Mouse (Mus musculus): ENCODE results near the gene Rassf3.

The Rassf3 gene

DNA sequence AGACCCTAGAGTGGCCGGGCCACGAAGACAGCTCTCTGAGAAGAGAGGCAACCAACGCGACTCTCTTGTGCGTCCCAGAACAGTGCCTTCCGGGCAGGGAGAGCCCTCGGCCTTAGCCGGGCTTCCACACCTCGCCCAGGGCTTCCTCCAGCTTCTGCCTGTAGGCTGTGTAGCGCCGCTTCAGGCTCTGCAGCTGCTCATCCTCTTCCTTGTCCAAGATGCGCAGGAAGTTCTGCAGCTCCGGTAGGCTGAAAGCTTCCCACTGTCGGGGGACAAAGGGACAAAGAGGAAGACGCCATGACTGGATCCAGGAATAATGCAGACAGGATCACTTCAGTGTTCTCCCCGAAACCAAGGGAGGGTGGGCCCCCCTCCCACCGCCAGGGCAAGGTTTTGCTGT, 63.3 kb downstream of the Rassf3 start:
- DNase-seq (ENCODE audit: extremely low read depth, low read depth, low spot score): no peak

DNA sequence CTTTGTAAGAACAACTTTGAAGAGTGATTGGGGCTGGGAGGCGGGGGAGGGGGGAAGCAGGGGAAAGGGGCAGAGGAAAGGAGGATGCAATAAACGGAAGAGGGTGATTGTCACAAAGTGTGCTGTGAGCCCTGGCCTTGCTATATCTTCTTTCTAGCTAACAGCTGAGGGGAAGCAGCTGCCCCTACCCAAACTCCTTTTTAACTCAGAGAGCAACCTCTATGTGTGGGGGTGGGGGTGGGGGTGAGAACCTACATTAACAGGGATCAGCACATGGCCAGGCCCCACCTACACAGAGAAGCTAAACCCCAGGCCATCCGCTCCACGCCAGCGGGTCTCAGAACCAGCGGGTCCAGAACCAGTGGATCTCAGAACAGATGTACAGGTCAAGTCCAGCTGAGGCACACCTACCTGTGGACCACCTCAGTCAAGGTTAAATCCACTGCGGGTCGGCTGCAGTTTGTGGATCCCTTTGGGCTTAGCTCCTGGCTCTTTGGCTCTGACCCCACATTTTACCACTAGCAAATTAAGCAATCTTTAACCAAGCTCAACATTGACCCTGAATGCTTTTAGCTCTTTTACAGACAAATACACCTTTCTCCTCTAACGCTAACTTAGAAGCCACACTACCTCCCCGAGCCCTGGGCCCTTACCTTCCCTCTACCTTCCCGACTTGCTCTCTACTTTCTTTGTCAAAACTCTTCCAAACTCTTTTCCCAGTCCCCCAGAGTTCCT, 64.3 kb downstream of the Rassf3 start:
- DNase-seq (ENCODE audit: extremely low read depth, low read depth, low spot score): no peak

DNA sequence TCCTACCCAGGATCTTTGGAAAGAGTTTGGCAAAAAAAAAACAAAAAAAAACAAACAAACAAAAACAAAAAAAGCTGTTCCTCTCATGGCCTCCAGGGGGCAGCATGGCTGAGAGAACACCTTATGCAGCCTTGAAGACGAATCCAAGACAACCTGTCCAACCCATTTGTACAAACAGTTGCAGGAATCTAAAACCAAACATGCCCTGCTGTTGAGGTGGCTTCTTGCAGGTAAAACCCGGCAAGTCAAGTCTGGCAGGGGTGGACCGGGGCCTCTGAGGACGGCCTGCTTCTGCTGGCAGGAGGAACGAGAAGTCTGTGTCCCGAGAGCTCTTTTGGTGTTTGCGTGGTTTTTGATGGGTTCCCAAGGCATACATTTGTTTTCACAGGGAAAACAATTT, 66.4 kb downstream of the Rassf3 start:
- no peak for DNase-seq (ENCODE audit: extremely low read depth, low read depth, low spot score)

DNA sequence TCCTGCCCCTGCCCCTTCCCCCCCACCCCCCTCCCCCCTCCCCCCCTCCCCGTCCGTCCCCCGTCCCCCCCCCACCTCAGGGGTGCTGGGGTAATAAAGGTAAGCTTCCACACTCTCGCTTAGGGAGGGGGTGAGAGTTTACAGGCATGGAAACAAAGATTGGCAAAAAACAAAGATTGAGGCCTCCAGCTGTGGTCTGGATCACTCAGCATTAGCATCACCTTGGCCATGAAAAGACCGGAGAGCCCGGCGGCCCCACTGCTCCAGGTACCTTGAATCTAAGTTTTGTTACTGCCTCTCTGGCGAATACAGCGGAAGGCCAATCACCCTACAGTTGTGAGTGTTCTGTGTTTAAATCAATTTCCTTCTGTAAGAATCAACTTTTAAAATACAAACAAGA, 72.2 kb downstream of the Rassf3 start:
- DNase-seq (ENCODE audit: extremely low read depth, low read depth, low spot score): no peak

DNA sequence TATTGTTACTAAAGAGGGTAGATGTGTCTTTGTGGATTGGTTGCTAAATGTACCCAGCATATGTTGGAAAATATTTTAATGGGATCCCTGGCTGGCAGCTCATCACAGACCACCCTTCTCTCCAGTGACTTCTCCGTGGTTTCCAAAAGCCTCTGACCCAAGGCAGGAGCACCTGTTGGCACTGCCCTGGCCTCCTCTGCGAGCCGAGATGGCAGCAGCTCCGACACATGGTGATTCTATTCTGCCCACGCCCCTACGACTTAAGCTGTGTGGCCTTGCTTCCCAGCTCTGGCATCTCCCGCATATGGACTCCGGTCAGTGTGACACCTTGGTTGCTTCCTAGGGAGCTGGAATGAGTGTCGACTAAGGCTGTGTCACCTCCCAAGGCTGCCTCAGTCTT, 73.0 kb downstream of the Rassf3 start:
- no peak for DNase-seq (ENCODE audit: extremely low read depth, low read depth, low spot score)

DNA sequence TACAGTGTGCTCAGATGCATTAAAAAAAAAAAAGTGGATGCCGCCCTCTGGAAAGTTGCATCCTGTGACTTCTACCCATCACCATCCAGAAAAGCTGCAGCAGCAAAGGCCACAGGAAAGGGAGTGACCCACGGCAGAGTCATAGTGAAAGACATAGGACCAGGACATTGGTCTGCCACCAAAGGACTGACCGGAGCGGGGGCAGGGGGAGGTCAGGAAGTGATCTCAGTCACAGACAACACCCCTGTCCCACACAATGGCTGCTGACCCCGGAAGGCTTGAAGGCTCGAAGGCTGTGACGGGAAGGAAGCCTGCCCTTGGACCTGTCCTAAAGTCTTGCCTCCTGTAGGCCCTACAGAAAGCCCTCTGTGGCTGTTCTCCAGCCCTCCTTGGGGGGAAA, 75.1 kb downstream of the Rassf3 start:
- no peak for DNase-seq (ENCODE audit: extremely low read depth, low read depth, low spot score)

DNA sequence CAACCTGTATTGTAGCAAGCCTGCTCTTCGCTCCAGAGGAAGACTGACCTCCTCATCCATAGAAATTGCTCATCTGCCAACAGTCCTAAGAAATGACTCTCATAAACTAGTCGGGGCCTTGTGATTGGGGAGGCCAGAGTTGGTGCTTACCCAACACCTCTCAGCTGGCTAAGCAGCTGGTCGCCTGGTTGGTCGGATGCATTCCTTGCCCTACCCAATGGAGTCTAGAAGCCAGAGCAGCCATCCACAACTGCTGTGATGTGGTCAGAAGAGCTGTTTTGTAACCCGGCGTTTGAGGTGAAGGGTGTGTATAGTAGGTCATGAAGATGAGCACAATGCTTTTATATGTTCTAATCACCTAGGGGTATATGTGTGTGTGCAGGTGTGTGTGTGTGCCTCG, 77.5 kb downstream of the Rassf3 start:
- no peak for DNase-seq (ENCODE audit: extremely low read depth, low read depth, low spot score)

DNA sequence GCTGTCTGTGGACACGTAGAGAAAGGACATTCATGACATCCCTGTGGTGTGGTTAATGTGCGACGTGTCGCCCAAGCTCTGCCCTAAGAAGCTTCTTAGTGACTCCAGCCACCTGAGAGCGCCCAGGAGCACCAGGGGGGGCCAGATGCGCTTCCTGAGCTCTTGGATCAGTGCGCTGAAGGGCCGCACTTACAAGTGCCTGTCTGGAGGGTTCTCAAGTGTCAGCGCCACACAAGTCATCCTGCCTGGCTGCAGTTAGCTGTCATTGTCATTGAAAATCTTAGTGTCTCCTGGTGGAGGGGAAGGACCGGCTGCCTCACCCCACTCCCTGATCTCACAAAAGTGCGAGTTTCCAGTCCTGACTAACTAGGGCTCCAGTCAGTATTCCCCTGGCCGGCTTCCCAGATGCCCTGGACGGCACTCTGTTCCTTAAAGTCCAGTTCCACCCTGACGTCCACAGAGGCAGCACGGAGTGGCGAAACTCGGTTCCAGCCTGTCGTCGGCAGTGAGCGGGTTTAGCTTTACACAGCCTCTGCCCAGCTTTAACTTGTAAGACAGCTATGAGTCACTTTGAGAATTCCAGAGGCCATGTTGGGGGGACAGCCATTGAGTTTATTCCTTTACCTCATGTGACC, 80.5 kb downstream of the Rassf3 start:
- DNase-seq (ENCODE audit: extremely low read depth, low read depth, low spot score): no peak

DNA sequence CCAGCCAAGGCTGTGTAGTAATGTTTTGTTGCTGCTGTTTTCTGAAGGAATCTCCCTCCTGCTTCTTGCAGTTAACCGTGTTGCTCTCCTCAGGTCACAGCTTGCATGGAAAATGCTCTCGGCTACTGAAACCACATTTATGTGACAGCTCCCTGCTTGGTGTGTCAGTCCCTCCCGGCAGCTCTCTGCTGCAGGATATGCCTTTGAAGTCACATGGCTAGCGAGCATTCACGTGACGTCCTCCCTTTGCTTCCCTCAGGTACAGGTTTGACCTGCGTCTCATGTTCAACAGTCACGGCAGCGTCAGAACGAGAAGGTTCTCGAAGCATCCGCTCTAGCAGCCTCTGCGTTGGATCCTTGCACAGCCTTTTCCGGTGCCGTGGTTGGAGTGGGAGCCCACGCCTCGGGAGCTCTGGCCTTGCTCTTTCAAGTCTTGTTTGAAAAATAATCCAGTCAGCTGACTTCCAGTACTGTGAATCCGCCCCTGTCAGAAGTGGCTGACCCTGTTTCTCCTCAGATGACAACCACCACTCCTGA, 81.3 kb downstream of the Rassf3 start:
- DNase-seq (ENCODE audit: extremely low read depth, low read depth, low spot score): no peak

DNA sequence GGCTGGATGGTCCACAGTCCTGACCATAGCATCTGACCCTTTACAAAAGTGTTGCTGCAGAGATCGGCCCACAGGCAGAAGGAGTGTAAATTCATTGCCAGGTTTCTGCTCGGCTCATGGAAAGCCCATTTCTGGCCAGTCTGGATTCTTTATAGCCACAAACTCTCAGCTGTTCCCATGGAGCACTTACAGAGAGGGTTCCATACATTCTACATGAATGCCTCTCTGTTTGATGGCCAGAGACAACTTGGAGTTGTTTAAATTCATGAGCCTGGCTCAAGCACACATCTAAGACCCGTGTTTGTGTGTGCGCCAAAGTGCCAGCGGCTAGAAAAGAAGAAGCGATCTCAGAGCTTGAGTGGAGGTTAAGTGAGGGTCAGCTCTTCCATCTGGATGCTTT, 81.9 kb downstream of the Rassf3 start:
- DNase-seq (ENCODE audit: extremely low read depth, low read depth, low spot score): no peak

DNA sequence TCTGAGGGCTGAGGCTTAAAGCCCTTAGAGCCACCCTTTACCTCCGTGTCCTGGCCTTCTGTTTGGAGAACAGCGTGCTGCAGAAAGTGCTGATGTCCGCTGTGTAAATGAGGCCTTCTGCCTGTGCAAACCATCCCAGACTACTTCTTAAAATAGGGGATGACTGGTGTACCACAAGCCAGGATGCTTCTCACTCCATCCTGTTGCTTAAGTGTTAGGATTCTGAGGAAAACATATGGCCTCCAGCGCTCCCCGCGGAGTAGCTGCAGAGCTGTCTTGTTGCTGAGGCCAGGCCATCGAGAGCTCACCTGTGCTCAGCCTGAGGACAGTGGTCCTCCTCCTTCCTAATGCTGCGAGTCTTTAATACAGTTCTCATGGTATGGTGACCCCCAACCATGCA, 84.2 kb downstream of the Rassf3 start:
- no peak for DNase-seq (ENCODE audit: extremely low read depth, low read depth, low spot score)

DNA sequence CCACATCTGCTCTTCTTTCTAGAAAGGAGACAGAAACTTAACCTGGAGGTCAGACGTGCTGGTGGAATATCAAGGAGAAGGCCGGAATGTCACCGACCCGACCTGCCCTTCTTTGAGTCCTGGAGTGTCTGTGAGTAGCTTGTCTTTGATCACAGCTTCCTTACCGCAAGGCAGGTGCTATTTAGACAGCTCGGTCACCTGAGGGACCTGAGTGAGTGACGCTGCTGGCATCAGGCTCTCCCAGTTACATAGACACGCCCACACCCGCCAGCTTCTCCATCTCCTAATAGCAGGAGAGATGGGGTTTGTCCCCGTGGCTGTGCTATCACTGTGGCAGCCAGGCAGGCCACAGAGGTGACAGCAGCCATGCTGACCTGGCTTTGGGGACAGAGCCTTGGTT, 85.5 kb downstream of the Rassf3 start:
- DNase-seq (ENCODE audit: extremely low read depth, low read depth, low spot score): no peak

DNA sequence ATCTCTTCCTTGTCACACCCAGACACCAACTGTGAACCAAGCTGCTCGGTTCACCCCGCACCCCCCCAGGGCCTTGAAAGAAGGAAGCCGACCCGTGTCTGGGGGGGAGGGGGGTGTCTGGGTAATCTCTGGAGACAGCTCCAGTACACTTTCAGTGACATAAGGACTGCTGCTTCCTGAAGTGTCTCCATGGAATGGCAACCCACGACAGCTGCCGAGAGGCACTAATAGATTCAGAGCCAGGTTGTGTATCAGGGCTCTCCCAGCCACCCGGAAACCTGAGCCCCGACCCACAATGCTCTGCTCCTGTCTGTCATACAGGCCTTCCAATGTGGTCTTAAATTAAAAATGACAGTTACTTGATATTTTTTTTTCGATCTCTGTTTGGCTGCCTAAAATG, 89.8 kb downstream of the Rassf3 start:
- no peak for DNase-seq (ENCODE audit: extremely low read depth, low read depth, low spot score)

DNA sequence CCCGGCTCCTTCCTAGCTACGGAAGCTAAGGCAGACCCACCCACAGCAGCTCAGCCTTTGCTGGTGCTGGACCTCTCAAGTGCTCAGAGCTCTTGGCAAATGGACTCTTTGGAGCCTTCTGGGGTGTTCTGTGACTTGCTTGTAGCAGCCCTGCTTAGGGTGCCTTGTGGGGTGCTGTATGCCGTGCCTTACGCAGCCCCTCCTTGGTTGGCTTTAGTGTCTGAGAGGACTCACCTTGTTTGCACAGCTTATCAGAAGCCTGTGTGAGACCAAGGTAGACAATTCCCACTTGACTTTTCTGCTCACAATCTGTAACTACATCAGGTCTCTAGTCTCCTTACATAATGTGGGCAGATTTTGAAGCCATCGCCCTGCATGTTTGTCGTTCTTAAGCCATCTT, 90.5 kb downstream of the Rassf3 start:
- no peak for DNase-seq (ENCODE audit: extremely low read depth, low read depth, low spot score)

DNA sequence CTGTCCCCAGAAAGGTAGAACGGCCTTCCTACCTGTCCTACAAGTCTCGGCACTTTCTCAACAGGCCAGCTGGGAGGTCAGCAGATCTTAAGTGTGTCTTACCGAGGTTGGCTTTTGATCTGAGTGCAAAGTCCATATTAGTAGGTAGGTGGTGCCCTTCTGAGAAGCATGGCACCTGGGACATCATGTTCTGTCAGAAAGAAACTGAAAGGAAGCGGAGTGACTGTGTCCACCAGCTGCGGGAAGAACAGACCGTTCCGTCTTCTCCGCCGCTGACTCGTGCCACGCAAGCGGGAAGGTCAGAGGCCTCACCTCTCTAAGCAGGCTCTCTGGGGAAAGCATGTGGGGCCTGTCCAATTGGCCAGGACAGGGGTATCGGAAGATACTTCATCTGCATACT, 91.4 kb downstream of the Rassf3 start:
- DNase-seq (ENCODE audit: extremely low read depth, low read depth, low spot score): no peak

DNA sequence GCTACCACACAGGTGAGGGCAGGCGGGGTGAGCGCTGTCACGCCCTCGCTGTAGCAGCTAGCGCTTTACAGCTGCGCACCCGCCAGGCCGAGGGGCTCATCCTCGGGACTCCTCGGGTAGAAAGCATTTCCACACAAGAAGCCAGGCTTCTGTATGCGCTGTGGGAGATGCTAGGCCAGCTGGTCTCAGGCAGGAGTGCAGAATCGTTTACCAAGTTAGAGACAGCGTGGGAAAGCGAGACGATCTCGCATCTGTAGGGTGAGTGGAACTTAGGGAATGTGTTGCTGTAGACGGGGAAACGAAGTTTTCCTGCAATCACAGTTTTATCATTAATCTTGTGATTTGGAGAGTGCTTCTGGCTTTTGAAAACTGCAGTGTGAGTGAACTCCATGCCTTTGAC, 94.9 kb downstream of the Rassf3 start:
- DNase-seq (ENCODE audit: extremely low read depth, low read depth, low spot score): no peak

DNA sequence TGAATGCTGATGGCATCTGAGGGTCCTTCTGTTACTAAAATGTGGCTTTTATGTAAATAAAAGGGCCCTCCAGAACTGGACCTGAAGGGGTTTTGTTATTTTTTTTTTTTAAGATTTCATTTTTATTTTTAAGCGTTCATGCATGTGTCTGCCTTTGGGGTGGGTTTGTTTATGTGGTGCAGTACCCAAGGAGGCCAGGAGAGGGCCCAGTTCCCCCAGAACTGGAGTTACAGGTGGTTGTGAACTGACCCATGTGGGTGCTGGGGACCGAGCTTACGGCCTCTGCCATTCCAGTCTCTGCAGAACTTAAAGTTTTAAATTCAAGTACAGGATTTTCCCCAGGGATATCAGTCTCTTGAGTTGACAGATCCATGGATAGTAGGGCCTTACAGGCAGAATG, 96.8 kb downstream of the Rassf3 start:
- DNase-seq (ENCODE audit: extremely low read depth, low read depth, low spot score): no peak

DNA sequence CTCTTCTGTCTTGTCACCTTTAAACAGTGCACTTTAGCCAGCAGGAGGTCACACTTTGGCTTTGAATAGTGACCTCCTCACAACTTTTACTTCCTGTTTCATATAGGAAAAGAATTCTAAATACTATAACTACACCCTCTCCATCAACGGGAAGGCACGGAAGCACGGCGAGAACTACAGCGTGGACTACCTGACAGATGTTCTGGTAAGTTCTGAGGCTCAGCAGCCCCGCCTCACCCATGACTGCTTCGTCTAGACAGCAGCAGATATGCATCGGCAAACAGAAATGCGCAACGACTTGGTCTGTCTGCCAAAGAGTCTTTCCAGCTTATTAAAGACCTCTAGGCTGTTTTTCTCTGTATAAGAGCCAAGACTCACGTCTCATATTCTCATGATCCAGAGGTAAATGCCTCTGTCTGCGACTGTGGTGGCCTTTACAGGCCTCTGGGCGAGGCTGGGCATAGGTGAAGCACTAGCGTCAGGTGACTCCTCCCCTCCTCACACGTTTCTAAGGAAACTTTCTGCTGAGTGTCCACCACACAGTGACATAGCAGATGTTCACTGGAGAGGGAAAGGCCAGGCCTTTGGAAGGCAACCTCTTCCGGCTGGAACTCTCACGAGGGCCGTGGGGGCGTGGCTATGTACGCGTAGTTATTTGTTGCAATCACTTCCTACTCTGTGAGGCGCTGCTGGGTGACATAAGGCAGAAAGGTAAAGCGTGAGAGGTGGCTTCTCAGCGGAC, 99.4 kb downstream of the Rassf3 start:
- no peak for DNase-seq (ENCODE audit: extremely low read depth, low read depth, low spot score)

DNA sequence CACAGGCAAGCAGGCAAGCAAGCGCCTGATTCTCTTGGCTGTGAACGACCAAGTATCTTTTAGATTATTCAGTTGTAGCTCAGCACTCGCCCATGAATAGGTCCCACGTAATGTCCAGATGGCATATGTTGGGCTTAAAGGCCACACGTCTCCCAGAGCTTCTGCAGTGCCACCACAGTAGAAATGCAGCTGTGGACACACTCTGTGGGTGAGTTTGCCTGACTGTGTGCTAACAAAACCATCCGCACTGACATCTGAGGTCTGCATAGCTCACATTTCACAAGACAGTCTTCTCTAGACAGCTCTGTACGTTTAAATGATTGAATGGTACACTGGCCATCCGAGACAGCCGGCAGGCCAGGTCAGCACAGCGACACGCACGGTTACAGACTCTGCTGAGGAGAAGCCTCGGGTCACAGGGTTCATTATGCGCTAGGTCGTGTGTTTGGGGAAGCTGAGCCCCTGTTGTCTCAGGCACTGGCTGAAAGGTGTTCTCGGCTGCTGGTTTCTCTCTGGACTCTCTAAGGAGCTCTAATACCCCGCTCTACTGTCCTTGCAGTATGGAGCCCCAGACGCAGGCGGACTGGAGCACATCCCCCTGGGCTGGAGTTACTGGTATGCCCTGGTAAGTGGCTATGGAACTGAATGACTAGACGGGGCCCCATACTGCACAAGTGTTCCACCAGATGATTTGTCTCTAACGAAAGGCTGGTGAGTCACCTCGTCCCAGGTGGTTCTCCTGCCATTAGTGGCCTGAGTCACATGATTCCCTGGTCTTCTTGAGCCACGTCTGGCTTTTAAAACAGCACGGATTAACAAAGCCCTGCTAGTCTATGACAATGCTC, 100.3 kb downstream of the Rassf3 start:
- DNase-seq (ENCODE audit: extremely low read depth, low read depth, low spot score): no peak

DNA sequence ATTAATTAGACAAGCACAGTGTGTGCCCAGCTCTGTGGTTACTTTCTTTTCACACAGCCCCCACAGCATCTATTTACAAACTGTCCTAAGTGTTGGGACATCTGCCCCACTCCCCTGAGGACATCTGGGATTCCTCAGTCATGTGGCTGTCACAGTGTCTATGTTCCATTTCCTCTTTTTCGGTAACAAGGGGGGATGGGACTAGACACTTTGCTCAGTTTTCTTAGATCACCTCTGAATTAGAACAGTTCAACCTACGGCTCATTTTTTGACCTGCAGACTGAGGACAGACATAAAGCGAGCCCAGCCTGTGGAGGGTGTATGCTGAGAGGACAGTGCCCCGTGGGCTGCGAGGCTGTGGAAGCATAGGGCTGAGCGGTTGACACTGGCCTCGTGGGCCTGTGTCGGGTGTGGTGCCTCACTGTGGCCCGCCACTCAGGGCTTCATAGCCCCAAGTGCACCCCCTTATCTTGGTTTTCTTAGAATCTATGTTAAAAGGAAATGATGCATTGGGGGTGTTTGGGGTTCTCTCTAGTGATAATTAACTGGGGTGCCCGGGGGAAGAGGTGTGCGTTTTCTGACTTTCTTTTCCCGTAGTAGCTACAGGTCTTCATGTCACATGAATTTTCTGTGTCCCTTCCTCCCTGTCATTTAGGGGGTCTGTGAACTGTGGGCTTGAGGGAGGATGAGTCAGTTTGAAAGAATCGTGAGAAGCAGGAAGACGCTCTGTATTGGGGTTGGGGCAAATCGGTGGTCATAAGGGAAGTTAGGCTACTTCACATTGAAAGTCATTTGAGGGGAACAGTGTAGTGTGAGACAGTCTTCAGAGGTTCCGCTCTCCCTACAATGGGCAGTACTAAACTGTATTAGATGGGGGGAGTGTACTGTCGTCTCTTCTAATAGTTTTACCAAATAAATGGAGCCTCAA, 101.2 kb downstream of the Rassf3 start:
- no peak for DNase-seq (ENCODE audit: extremely low read depth, low read depth, low spot score)

Data from fat pad, adult 2 months (tissue).